Mouse (Mus musculus) mammary gland, adult 2 months (tissue): ENCODE measurements around the gene Dmgdh. TPM values are rescaled to one million over a fixed set of nuclear protein-coding genes. Genes with fewer than 3 reads are reported as not detected.

Source experiments
- polyA plus RNA-seq: library from polyadenylated mRNA; depleted of rRNA; stranded (reverse); fragments of >200 nt; gene quantifications from 2 replicates; pipeline ENCODE4 v1.2.3, GENCODE M21; 2012; ENCODE audit warnings: low replicate concordance; rRNA removed

Gene Dmgdh
- 0.42 TPM in 1 of 2 replicates, not detected in the other for polyA plus RNA-seq

GRCm38 (mm10) chr13:93674131-93674561 is at the start of gene Dmgdh, which contains the start of gene Bhmt2:
Gene Dmgdh (plus strand): TSS chr13:93674433.
Gene Bhmt2 (minus strand): TSS chr13:93674302.

GRCm38 (mm10) chr13:93637282-93638245 is 36.7 kb upstream of the Dmgdh start, which contains the start of gene Bhmt:
Gene Bhmt (minus strand): TSS chr13:93637961.

GRCm38 (mm10) chr13:93771588-93772278 is 97.5 kb downstream of the Dmgdh start, which contains the start of gene Arsb:
Gene Arsb (plus strand): TSS chr13:93771630.

Other genes starting within 250 kb of the Dmgdh start
- gene Jmy, start 174.6 kb upstream of the Dmgdh start, polyA plus RNA-seq = 5.3 and 11.5 TPM in 2 replicates
- 3.3 TPM in 1 of 2 replicates, not detected in the other for gene Bhmt, start 36.5 kb upstream of the Dmgdh start, polyA plus RNA-seq
- 0.33 TPM in 1 of 2 replicates, not detected in the other for gene Bhmt2, start 131 bp upstream of the Dmgdh start, polyA plus RNA-seq
- gene Arsb, start 97.2 kb downstream of the Dmgdh start, polyA plus RNA-seq = 52.7 and 54.2 TPM in 2 replicates